Mouse (Mus musculus): ENCODE measurements around the gene Fezf1.

Gene Fezf1

DNA sequence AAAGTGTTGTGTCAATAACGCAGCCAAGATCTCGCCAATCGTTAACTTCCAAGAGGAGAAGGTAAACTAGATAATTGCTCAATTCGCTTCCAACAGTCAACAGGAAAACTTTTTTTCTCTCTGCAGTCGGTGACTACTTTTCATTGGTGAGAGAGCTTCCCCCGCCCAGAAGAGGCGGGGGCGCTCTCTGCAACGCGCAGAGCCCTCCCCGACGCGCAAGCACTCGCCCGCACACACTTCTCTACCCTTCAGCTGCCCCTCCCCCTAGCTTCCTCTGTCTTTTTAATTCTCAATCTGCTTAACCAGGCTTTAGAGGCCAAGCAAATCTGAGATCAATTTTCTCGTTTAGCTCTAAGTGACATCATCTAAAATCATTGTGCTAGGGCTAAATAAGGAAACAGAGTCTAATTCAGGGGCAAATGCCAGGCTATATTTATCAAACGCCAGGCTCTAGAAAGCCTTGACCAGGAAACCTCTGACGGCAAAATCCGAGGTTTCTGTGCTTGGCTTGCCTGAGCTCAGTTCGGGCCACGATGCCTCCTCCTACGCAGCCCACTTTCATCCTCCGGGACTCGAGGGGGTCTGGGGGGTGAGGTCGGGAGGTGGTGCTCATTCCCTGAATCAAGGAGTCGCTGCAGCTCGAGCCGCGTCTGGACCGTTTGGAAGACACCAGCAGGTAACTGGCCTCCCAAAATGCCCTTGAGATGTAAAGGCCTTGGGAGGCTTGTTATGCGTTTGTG, at the start of gene Fezf1:
TSS of gene Fezf1 (minus strand) at position 50 of the 740 bp plus-strand sequence.
- DNase-seq (ENCODE audit: inconsistent age in 2 of 2, low spot score in 1 of 2): peak in 1 of 2 experiments; percentile 51

DNA sequence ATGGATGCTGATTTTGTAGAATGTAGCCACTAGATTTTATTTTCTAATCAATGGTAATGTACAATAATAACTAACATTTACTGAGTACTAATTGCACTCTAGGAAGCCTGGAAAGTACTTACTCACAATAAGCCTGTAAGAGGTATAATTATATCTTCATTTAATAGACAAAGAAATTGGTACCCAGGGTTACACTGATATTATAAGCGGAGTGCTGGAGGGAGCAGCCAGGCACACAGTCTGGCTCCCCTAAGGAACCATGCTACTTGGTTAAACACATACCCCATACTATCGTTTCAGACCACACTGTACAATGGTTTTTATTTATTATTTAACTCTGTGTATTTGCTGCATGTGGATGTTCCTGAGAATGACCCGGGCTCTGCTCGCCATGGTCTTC, 46.5 kb upstream of the Fezf1 start:
- no peak for DNase-seq (ENCODE audit: inconsistent age in 2 of 2, low spot score in 1 of 2)

DNA sequence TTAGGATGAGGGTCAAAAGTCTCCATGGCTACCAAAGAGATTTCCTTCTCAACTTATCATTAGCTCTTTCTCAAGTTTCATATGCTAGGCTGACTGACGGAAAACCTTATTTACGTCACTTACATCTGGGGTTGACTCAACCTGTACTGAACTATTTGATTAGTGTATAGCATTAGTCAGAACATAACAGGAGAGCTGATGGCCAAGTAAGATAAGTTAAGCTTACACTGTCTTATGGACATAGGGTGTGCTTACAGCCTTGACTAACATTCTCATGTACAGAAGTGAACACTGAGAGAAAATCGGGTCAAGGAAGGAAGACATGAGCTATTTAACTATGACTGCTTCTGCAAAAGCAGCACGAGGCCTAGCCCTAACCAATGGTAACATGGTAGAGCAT, 40.6 kb upstream of the Fezf1 start:
- no peak for DNase-seq (ENCODE audit: inconsistent age in 2 of 2, low spot score in 1 of 2)

DNA sequence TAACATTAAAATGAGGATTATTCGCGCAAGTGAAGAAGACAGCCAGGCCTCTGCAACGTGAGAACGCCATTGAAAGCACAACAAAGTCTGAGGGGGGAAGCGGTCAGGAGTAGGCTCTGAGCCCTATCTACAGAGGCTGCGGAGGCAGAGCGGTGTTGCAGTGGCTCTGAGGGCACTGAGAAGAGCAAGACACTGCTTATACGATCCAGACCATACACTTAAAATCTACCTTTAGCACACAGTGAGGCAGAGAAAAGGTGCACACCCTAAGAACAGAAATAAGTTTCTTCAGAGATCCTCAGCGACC, 33.3 kb upstream of the Fezf1 start:
- DNase-seq (ENCODE audit: inconsistent age in 2 of 2, low spot score in 1 of 2): no peak

DNA sequence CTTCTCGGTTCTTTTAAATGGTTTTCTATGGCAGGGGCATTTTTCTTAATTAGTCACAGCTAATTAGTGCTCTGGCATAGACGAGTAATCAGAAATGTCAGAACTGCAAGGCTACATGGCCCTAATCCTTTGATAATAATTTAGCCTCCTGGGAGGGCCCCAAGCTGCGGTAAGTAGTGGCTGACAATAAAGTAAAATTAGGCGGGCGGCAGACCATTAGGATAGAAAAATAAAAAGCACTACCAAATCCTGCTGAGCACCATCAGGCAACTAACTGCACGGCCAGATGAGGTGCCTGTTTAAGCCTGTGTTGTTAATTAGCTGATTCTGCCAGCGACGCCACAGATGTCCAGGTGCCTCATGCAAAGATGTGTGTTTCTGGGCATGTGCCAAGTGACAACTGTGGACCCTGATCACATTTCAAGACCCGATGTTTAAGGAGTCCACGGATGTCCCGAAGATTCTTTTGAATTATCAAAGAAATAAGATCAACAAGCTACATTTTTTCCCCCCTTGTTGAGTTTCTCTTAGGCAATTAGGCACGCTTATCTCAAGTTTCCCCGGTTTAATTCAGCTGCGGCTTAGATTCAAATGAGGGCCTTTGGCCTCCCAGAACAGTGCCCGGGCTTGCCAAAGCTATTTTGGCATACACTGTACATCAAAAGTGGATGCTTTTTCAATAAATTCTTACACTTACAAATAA, 32.8 kb upstream of the Fezf1 start:
- no peak for DNase-seq (ENCODE audit: inconsistent age in 2 of 2, low spot score in 1 of 2)

DNA sequence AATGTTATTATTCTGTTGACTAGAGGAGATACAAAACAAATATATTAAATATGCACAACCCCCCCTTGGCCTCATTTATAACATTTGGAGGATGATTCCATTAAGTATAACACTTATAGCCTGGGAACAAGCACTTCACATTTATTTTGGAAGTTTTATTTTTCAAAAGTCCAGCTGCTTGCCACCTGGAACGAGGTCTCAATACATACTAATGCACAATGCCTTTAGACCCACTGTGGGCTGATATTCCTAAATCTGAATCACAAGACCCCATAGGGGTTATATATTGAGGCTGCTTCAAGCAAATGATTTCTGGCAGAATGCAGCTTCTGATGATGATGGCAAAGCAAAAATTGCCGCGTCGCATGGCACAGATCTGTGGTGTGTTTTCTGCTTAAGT, 25.3 kb upstream of the Fezf1 start:
- no peak for DNase-seq (ENCODE audit: inconsistent age in 2 of 2, low spot score in 1 of 2)

DNA sequence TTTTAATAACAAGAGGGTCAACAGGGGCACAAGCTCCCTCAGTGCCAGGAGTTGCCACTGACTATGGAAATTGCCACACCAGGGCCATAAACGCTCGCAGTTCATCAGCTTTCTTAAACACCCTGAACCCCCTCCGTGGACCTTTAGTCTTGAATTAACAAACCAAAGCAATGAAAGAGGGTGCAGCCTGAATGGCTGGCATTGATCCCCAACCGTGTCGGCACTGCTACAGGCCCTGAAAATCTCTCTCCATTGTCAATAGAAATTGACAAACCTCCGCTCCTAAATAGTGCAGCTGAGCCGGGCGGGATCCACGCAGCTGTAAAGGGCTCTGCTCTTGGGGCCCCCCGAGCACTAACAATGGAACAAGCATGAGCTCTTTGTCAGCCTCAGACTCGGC, 24.8 kb upstream of the Fezf1 start:
- no peak for DNase-seq (ENCODE audit: inconsistent age in 2 of 2, low spot score in 1 of 2)

DNA sequence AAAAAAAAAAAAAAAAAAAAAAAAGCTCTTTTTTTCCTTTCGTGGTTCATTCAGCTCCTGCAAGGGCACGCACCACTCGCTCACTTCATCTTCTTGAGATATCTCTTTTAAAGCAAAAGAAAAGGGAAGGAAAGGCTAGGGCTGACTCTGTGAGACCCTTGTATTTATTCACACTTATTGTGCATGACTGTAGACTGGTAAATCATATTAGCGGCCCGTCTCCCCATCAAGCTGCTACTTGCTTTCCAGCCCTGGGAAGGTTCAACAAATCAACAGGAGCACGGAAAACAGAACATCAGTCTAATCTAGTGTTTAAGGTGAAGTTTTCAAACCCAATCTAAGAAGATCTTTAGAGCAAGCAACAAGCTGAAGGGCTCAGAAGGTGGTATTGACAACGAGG, 24.4 kb upstream of the Fezf1 start:
- DNase-seq (ENCODE audit: inconsistent age in 2 of 2, low spot score in 1 of 2): no peak

DNA sequence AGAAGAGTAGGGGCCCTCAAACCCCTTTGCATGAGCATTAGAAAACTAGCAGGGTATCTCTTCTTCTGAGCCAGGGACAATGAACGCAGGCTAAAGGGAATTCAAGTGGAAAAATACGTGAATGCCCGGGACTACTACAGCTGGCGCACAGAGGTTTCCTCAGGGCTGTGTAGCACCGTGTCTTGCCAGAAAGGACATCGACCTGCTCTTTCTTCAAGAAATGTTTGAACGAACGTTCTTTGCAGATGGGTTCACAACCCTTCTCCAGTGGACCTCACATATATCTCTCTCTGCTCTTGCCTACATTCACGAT, 12.5 kb upstream of the Fezf1 start:
- no peak for DNase-seq (ENCODE audit: inconsistent age in 2 of 2, low spot score in 1 of 2)

DNA sequence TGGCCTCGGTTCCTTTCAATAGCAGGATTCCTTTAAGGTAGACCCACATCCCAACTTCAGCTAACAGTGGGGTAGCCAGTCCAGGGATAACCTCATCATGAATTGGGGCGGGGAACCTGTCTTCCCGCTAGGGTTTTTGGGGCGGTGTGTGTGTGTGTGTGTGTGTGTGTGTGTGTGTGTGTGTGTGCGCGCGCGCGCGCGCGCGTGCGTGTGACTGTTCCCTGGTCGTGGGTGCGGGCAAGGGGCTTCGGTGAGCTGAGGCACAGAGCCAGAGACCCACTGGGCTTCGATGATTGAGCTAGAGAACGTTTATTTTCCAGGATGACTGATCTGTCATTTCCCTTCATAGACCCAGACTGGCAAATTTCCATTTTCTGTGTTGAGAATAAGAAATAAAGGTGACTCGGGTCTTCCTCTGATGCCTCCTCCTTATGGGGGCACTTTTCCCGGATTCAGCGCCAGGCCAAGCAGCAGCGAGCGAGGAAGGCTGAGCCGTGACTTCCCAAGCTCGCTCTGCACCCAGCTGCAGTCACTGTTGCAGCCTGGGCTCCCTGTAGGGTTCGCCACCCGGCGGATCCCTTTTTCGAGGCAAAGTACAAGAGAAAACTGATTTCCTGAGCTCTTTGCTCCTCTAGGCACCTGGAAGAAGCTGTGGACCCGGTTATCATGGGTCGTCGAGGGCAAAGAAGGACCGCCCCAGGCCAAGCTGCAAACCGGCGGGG, 12.0 kb upstream of the Fezf1 start:
- DNase-seq (ENCODE audit: inconsistent age in 2 of 2, low spot score in 1 of 2): peak in 1 of 2 experiments; percentile 21

DNA sequence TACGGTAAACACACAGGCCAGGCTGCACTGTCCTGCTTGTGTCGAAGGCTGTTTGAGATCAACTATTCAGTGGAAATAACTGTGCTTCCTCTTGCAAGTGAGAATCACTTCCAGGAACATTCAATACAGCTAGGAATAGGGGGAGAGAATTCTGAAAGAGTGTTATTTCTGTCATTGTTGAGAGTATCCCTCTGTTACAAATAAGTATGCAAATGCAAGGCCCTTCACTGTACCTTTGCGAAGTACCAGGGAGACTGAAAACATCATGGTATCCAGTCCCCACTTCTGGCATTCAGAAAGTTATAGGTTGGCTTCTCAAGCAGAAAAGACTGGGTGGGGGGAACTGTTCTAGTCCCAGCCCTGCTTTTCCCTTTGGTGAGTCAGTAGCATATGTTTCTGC, 9.8 kb upstream of the Fezf1 start:
- no peak for DNase-seq (ENCODE audit: inconsistent age in 2 of 2, low spot score in 1 of 2)

DNA sequence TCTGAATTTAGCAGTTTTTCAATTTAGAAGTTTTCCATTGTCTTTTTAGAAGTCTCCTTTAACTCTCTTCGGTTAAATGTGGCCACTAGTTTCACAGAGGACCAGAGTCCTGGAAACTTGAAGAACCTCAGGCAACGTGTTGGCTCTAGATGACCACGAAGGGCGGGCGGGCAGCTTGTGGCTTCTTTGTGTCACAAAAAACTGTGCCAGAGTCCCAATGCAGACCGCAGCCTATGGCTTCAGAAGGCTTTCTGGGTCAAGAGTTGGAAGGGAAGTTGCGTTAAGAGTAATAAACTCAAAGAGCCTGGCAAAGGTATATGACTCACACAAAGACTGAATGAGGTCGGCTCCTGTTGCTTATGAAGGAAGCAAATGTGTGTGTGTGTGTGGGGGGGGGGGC, 7.0 kb upstream of the Fezf1 start:
- DNase-seq (ENCODE audit: inconsistent age in 2 of 2, low spot score in 1 of 2): no peak

DNA sequence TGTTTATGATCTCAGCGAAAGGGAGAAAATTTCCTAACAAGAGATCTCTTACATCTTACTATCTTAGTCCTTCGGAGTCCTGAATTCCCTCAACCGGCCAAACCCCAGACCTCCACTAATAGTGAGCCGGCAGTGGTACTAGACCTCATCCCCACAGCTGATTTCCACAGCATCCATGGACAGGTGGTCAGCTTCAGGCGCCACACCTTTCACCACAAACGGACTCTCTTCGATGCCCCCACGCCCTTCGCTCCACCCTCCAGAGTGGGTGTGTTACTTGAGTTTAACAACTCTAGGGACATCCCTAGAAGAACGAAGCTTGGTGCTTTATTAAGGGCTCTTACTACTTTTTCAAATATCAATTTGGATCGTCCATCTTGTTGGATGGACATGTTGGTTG, 6.5 kb upstream of the Fezf1 start:
- DNase-seq (ENCODE audit: inconsistent age in 2 of 2, low spot score in 1 of 2): peak in 1 of 2 experiments; percentile 16

DNA sequence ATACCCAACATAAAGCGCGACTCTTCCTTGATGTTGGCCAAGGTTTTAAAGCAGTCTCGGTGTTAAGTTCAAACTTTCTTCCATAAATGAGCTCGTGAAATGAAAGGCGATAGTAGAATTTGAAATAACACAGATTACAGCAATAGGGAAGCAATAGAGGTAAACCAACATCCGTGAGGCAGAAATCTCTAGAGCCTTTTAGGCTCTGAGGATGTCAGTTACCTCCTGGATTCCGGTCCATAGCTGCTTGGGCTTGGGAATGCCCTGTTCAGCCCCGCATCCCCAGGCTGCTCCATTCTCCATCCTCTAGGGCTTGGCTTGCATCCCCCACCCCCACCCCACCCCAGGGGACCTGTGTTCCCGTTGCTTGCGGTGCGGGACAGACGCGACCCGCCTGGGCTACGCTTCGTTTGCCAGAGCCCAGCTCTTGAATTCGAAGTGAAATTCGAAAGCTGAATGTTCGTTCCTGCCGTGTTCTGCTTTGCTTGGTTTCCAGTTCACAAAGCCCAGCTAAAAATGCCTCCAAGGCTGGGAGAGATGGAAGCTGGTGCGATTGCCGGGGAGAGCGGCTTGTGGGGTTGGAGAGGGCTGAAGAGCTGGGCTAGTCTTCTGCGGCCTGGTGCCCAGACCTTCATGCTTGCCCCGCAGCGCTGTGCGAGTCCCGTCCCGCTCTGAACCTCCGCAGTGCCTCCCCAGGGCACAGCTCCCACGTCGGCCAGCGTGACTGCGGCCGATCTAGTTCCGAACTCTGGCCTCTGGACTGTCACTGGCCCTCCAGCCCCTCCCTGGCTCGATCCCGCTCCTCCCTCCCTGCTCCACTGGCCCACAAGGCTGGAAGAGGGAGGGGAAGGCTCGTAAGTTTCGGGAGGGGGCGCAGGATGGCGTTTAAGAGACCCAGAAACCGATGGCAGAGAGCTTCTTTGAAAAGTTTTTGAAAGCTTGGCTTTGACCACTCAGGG, 5.5 kb upstream of the Fezf1 start:
- DNase-seq (ENCODE audit: inconsistent age in 2 of 2, low spot score in 1 of 2): peak in 1 of 2 experiments; percentile 33

DNA sequence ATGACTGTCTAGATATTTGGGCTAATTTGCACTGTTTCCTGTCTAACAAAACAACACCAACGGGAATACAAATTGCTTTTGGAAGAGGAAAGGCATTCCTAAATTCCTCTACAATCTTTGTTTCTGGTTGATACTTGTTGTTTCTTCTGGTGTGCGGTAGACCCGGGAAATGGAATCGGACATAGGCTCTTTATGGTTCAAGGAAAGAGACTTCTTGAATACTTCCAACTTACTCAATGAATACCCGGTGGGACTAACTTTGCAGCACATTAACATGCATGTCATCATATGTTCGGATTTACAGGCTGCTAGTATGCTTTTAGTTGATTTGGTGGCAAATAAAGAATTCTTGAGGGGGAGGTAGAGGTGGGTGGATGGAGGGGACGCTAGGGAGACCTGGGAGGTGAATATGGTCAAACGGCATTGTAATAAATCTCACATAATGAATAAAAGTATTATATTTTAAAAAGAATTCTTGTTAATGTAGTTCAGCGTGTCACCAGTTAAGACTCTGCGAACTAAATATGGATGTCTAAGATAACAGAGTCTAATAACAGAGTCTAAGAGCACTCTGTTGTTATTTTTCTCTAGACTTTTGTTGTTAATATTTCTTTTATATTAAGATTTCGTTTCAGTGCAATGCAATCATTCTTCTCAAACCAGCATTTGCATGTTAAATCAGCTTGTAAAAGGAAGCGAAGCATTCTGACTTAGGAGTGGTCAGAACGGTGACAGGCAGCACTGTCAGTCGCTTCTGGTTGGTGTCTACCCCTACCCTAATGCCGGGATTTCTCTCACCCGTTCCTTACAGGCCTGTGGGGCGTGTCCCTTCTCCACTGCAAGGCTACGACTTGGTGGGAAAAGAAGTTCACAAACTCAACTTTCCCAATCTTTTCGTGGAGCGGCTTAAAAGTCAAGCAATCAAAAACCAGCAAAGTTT, 4.3 kb upstream of the Fezf1 start:
- DNase-seq (ENCODE audit: inconsistent age in 2 of 2, low spot score in 1 of 2): peak in 1 of 2 experiments; percentile 41

DNA sequence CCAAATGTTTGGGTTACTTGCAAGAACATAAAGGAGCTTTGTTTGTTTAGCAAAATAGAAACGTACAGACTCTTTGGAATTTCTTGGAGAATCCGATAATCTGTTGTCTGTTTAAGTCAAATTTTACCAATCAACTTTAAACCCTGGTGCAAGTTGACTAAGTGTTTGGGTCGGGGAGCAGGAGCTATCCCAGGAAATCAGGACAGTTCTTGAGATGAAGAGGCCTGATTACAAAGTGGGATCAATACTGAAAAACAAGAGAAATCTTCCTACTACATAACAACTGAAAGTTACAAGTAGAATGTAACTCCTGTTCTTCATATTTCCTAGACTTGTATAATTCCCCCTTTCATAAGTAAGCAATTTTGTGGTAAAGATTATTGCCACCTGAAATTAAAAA, 3.3 kb upstream of the Fezf1 start:
- no peak for DNase-seq (ENCODE audit: inconsistent age in 2 of 2, low spot score in 1 of 2)

DNA sequence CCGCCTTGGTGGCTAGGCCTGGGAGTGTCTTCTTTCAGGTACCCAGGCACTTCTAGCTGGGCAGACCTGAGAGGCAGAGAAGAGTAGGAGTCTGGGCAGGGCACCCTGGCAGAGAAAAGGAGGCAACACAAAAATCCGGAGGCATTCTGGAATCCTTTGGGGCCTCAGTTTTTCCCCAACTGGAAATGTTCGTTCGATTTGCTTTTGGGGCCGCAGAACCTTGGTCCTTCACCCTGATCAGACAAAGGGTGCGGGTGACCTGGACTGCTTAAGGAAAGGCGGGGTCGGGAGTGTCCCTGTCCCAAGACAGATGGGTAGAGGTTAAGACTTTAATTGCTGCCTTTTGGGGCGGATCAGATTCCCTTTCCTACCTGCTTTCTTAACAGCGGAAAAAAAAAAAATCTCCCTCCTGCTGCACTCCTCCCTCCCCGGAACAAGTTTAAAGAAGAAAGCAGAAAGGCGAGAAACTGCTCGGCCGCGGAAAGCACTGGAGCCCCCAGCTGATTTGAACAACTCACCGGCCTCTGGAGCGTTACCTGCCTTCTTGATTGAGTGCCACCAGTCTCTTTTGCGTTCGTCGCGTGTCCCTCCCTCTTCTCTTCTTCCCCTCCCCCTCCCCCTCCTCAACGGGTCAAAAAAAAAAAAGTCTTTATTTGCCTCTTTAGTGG, 2.3 kb upstream of the Fezf1 start:
- peak in 1 of 2 experiments; percentile 24 for DNase-seq (ENCODE audit: inconsistent age in 2 of 2, low spot score in 1 of 2)

DNA sequence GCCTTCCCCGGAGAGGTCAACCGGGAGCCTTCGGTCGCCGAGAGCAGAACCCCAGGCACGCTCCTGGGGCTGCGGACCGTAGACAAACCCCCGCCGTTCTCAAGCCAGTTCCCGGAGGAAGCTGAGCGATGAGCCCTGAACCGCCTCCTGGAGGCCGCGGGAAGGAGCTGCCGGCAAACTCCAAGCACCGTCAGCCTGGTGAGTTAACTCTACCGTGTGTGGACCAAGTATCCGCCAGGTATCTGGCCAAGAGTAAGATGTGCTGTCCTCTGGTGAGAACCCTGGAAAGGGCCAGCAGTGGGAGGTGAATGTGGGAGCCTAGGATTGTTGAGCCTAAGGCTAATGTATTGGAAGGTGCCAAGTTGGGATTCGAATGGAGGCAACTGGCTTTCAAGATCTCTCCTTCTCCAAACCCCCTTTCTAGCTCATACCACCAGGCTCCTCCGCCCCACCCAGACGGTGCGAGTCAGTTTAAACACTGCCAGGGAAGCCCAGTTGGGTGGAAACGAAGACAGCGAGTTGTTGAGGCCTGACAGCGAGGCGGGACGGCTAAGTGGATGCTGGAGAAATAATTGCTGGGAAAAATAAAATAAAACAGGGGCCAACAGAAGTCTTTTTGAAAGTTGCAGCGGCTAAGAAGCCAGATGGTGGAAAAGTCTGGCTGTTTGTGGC, 1.6 kb upstream of the Fezf1 start:
- peak in 1 of 2 experiments; percentile 40 for DNase-seq (ENCODE audit: inconsistent age in 2 of 2, low spot score in 1 of 2)

DNA sequence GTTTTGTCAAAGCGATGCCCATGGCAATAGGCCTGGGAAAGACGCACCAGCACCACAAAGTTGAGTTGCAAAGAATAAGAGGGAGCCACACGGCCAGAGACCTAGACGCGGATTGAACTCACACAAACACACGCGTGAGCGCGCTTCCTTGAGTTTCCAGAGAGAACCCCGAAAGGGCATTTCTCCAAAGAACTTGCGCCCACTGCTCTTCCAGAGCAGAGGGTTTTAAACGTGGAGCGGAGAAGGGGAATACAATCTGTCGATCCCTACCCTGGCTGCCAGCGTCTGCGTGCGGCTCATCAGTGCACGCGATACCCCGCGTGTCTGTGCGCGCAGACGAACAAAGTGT, 865 bp upstream of the Fezf1 start:
- no peak for DNase-seq (ENCODE audit: inconsistent age in 2 of 2, low spot score in 1 of 2)
